Mouse (Mus musculus): Measurements from ENCODE around the gene Sema4f.
A peak's percentile ranks its signal among the peaks of the same experiment; 100 is the strongest.

Gene Sema4f

GRCm38 (mm10) chr6:82915889-82916288 lies 23.7 kb downstream of the Sema4f start:
- DNase-seq (ENCODE audit: low read depth, low spot score): peak; percentile 85

DNA sequence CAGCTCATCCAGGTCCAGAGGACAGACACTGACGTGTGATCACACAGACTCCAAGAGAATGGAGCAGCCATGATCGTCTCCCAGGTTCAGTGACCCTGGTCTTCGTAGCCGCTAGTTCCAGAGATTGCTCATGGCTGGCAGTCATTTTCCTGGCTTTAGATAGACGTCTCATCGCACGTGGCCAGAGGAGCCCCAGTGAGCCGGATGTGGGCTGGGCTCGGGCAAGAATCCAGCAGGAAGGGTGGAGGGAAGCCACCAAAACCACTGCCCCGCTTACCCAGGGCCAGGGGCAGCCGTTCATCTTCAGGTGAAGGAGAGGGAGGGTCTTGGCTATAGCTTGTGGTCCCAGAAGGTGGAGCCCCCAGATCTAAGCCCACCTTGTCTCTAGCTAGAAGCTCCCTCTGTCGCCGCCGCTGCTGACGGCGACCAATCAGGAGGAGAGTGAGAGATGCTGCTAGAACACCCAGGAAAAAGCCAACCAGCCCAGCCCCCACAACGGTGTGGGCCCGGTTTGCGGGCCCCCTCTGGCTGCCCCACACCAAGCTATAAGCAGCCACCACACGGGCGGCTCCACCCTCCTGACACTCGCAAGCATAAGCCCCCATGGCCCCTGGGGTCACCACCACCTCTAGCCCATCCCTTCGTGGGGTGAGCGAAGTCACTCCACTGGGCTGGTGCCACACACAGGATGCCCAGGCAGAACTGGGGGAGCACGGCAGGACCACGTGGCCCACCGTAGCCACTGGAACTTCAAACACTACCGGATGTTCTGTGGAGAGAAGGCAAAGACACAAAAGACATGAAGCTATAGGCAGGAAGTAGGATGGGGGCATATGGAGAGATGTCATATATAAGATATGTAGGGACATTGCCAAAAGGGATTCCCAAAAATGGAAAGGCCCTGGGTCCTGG lies 26.0 kb downstream of the Sema4f start:
- peak; percentile 45 for DNase-seq (ENCODE audit: low read depth, low spot score)

DNA sequence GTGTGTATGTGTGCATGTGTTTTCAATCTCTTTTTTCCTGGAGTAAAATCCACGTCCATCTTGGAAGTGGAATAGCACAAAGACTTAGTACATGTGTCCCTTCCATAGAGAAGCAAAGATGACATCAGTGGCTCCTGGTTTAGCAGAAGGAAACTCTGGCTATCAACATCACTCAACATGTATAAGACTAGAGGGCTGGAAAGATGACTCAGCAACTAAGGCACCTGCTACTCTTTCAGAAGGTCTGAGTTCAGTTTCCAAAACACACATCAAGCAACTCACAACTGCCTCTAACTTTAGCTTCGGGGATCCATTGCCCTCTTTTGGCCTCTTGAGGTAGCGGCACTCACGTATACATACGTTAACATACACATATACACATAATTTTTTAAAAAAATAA lies 28.3 kb downstream of the Sema4f start:
- DNase-seq (ENCODE audit: low read depth, low spot score): no peak

GRCm38 (mm10) chr6:82909136-82909855 lies 30.3 kb downstream of the Sema4f start:
- peak; percentile 77 for DNase-seq (ENCODE audit: low read depth, low spot score)

DNA sequence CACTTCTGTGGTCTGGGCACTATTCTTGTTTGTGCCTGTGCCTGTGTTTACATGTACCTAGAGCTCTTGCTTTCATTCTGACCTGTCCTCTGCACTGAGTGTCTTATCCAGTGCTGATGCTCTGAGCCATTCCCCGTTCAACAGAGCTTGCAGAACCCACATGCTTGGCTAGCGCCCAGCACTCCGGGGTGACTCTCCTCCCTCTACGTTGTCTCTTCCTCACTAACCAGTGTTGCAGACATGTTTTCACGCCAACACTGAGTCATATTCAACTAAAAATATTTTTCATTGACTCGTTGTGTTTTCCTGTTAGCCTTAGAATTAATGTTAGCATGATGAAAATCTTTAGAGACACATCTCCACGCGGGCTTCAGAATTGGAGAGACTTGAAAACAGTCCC lies 31.5 kb downstream of the Sema4f start:
- DNase-seq (ENCODE audit: low read depth, low spot score): no peak

- no peak for DNase-seq (ENCODE audit: low read depth, low spot score)
Measured at GRCm38 (mm10) chr6:82906985-82907384, 32.6 kb downstream of the Sema4f start.

GRCm38 (mm10) chr6:82902559-82902958 lies 37.0 kb downstream of the Sema4f start:
- no peak for DNase-seq (ENCODE audit: low read depth, low spot score)

DNA sequence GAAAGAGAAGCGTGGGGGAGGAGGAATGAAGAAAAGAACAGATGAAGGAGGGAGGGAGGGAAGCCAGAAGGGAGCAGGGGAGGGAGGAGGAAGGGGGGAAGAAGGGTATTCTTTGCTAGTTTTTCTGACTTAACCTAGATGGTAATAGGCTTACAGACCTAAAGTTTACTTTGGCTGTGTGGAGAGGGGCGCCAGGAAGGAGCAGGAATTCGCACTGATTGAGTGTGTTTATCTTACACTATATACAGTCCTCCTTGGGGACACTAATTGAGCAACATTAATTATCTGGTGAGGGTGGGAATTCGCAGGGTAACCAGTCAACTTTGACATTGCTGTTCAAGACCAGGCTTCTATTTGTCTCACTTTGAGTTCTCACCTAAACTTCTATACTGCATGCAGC lies 40.8 kb downstream of the Sema4f start:
- DNase-seq (ENCODE audit: low read depth, low spot score): no peak

DNA sequence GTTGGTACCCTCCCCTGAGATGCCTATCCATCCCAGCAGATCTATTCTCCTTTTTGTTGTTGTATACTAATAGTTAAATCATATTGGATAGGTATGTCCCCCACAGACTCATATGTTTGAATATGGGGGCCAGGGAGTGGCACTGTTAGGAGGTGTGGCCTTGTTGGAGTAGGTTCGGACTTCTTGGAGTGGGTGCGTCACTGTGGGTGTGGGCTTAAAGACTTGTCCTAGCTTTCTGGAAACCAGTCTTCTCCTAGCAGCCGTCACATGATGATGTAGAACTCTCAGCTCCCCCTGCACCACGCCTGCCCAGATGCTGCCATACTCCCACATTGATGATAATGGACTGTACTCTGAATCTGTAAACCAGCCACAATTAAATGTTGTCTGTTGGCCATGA lies 41.3 kb downstream of the Sema4f start:
- DNase-seq (ENCODE audit: low read depth, low spot score): no peak

GRCm38 (mm10) chr6:82897311-82897710 lies 42.3 kb downstream of the Sema4f start:
- no peak for DNase-seq (ENCODE audit: low read depth, low spot score)

- no peak for DNase-seq (ENCODE audit: low read depth, low spot score)
Measured at GRCm38 (mm10) chr6:82893415-82893814, 46.2 kb downstream of the Sema4f start.

DNA sequence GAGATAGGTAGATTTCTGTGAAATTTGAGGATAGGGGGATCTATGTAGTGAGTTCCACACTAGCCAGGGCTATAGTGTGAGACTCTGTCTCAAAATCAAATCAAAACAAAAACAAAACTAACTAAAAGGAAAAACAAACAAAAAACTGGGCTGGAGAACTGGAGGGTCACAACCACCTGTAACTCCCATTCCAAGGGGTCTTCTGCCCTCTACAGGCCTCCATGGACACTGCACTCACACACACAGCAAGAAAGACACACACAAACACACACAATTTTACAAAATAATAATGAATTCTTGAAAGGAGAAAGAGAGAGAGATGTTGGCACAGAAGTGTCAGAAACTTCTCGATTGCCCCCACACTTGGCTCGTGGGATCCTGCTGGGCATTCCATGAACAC lies 47.0 kb downstream of the Sema4f start:
- peak; percentile 73 for DNase-seq (ENCODE audit: low read depth, low spot score)

GRCm38 (mm10) chr6:82891488-82891887 lies 48.1 kb downstream of the Sema4f start:
- DNase-seq (ENCODE audit: low read depth, low spot score): peak; percentile 75

- DNase-seq (ENCODE audit: low read depth, low spot score): peak; percentile 37
Measured at GRCm38 (mm10) chr6:82886330-82886729, 53.2 kb downstream of the Sema4f start.

- DNase-seq (ENCODE audit: low read depth, low spot score): peak; percentile 48
Measured at GRCm38 (mm10) chr6:82885909-82886308, 53.7 kb downstream of the Sema4f start.

DNA sequence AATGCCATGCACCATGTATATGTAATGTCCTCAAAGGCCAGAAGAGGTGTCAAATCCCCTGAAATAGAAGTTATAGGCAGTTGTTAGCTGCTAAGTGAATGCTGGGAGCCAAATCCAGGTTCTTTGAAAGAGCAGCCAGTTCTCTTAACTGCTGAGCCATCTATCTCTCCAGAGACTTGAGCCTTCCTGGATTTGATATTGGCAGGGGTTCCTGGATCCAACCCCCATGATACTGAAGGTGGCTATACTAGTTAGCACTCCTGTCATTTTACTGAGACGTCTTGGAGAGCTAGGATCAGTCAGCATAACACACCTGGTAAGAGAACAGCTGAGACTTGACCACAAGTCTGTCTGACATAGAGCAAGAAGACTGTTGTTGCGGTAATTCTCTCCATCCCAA lies 54.1 kb downstream of the Sema4f start:
- DNase-seq (ENCODE audit: low read depth, low spot score): no peak

DNA sequence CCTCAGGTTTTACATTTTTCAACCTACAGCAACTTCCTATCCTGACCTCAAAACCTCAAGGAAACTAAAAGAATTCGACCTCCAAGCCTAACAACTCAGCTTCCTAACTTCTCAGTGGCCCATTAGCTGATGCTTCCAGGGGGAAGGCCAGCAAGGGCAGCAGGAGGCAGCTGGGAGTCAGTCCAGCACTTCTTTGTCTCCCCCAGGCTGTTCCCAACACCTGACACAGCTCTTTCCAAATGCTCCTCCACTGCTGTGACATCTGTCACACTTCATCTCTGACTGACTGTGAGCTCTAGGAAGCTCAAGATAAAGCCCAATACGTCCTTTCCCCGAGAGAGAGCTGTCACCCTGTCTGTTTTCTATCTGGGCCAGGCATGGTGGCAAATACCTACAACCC lies 55.0 kb downstream of the Sema4f start:
- DNase-seq (ENCODE audit: low read depth, low spot score): no peak

- peak; percentile 89 for DNase-seq (ENCODE audit: low read depth, low spot score)
Measured at GRCm38 (mm10) chr6:82881485-82882096, 58.0 kb downstream of the Sema4f start.

GRCm38 (mm10) chr6:82880807-82881206 lies 58.8 kb downstream of the Sema4f start:
- DNase-seq (ENCODE audit: low read depth, low spot score): no peak

- no peak for DNase-seq (ENCODE audit: low read depth, low spot score)
Measured at GRCm38 (mm10) chr6:82879463-82880089, 60.0 kb downstream of the Sema4f start.

DNA sequence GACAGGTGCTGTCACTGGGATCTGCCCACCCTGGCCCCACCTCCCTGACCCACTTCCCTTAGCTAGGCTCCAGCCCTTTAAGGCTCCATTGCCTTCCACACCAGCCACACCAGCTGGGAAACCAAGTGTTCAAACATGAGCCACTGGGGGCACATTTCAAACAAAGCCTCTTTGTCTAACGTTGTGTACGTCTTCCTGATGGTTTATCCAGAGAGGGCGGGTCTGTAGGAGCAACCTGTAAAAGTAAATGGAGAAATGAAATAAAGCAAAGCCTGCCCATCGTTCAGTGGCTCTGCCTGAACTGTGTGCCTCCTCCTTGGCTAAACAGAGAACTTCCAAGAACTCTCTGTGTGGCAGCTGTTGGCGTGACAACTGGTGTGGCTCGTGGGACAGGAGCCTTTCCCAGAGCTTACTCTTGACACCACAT lies 64.0 kb downstream of the Sema4f start:
- DNase-seq (ENCODE audit: low read depth, low spot score): peak; percentile 56

DNA sequence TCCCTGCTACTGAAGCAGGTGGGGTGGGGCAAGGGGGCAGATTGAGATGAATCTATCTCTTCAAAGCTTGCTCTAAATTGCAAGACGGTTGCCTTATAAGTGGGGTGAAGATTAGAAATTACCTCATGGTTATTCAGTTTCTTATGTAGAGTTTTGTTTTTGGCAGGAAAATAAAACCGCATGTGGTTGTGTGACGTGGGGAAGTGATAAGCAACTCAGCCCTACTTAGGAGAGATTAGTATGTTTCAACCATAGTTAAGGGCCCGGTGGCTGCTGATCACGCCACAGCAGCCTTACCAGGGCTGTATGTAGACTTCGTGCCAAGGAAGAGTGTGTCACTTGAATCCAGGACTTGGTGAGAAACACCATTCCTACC lies 67.2 kb downstream of the Sema4f start:
- no peak for DNase-seq (ENCODE audit: low read depth, low spot score)

Data from ZHBTc4 (cell line).